Mouse (Mus musculus): ENCODE data around the gene Wscd2. TPM values are rescaled to one million over a fixed set of nuclear protein-coding genes. Genes with fewer than 3 reads are reported as not detected.

Gene Wscd2
- total RNA-seq (2014; fragmentation: Nextera tagmentation): not detected in 2 replicates
- total RNA-seq (2017): 0.06 and 0.27 TPM in 2 replicates
- polyA plus RNA-seq (2012): not detected in 2 replicates

DNA sequence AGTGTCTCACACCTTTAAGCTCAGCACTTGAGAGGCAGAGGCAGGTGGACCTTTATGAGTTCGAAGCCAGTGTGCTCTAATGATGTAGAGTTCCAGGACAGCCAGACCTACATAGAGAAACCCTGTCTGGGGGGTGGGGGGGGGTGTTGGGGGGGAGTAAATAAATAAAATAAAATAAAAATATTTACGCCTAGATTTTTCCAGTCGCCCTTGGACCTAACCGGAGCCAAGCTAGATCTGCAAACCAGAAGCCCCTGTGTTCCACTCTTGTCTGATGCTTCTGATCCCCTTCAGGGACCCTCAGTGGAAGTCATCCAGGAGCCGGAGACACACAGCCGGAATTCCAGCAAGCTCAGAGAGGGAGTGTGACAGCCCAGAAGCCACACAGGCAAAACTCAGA, at the start of gene Wscd2:
Gene Wscd2, plus strand, starts transcription at position 301 of the 400 bp plus-strand sequence.
- H3K36me3 ChIP-seq (replicated peaks): no peaks in the 10 kb centered on the region
- peak within 1 kb of the TSS; percentile 20; the same call in 1 of the 2 replicates for H3K4me3 ChIP-seq (ENCODE audit: low read depth, low read length)
- DNase-seq (ENCODE audit: low spot score): no peak
- H3K4me1 ChIP-seq (ENCODE audit: insufficient read depth, low read depth, low read length): no peaks in the 10 kb centered on the region
- no peak for TF ChIP-seq GATA1 (IDR thresholded peaks at IDR 0.05; ENCODE audit: borderline replicate concordance, low read length)
- no peak for TF ChIP-seq GATA2 (IDR thresholded peaks at IDR 0.05; ENCODE audit: borderline replicate concordance, low read depth, low read length)
- no peak for TF ChIP-seq CTCF (IDR thresholded peaks at IDR 0.05; ENCODE audit: low read depth, low read length)
- no peak for TF ChIP-seq POLR2AphosphoS5 (IDR thresholded peaks at IDR 0.05; ENCODE audit: insufficient replicate concordance, low read depth, low read length)
- no peak for TF ChIP-seq TAL1 (conservative IDR thresholded peaks at IDR 0.05; ENCODE audit: low read depth, low read length)
- H3K9me3 ChIP-seq (replicated peaks): peaks cover 95% of the 10 kb centered on the region
- ATAC-seq (ENCODE audit: extremely low read depth, insufficient number of reproducible peaks, low FRiP score, poor library complexity, severe bottlenecking): no peak
- no peaks in the 10 kb centered on the region for H3K27me3 ChIP-seq (ENCODE audit: insufficient read depth, low read length)

DNA sequence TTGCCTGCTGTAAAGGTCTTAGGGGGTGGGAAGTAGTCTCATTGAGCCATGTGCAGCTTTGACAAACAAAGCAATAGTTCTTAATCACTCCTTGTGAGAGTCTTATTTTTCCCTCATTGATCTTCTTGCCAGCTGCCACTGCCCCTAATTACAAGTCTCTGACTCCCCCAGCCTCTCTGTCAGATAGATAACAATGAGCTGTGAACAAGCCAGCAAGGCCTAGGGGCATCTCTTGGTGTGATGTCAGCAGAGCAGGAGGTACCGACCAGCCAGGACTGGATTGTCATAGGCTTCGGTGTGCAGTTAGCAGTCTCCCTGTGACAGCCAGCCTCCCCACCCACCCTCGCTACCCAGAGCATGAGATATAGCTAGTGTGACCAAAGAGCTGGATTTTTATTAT, 48.0 kb upstream of the Wscd2 start:
- Histone ChIP-seq H3K36me3 (replicated peaks) (no peaks in the 10 kb centered on the region), H3K4me1 (ENCODE audit: insufficient read depth, low read depth, low read length) (no peaks in the 10 kb centered on the region), H3K27me3 (ENCODE audit: insufficient read depth, low read length) (no peaks in the 10 kb centered on the region), H3K9me3 (replicated peaks) (peaks cover 96% of the 10 kb centered on the region), H3K4me3 (ENCODE audit: low read depth, low read length) (no peak overlapping the region)
- ATAC-seq (ENCODE audit: extremely low read depth, insufficient number of reproducible peaks, low FRiP score, poor library complexity, severe bottlenecking): no peak
- no peak for TF ChIP-seq TAL1 (conservative IDR thresholded peaks at IDR 0.05; ENCODE audit: low read depth, low read length)
- TF ChIP-seq CTCF (IDR thresholded peaks at IDR 0.05; ENCODE audit: low read depth, low read length): no peak
- no peak for TF ChIP-seq POLR2AphosphoS5 (IDR thresholded peaks at IDR 0.05; ENCODE audit: insufficient replicate concordance, low read depth, low read length)
- TF ChIP-seq GATA2 (IDR thresholded peaks at IDR 0.05; ENCODE audit: borderline replicate concordance, low read depth, low read length): no peak
- no peak for TF ChIP-seq GATA1 (IDR thresholded peaks at IDR 0.05; ENCODE audit: borderline replicate concordance, low read length)
- DNase-seq (ENCODE audit: low spot score): no peak

DNA sequence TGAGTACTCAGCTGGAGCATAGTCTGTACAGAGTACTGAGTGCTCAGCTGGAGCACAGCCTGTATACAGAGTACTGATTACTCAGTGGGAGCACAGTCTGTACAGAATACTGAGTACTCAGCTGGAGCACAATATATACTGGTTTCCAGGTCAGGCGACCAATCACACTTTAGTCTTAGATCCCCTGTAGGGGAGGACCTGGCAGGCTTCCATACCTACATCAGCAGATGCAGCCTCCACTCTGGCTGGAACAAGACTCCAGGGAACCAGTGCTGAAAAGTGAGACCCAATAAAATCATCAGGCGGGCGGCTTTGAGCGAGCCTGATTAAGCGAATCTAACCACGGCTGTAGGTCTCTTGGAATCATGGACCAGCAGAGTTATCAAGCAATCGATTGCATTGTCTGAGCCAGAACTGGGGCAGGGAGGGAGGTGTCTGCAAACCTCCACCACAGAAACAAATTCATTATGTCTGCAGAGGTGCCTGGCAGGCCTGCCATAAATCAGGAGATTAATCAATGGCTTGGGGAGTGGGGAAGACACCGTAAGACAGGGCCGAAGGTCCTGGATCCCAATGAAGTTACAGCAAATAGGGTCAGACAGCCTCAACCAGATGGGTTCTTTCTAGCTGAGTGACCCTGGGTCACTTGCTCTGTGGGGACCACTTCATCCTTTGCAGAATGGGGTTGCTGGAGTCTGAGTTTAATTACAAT, 42.0 kb upstream of the Wscd2 start:
- TF ChIP-seq TAL1 (conservative IDR thresholded peaks at IDR 0.05; ENCODE audit: low read depth, low read length): no peak
- no peak for TF ChIP-seq GATA1 (IDR thresholded peaks at IDR 0.05; ENCODE audit: borderline replicate concordance, low read length)
- Histone ChIP-seq H3K4me1 (ENCODE audit: insufficient read depth, low read depth, low read length) (no peaks in the 10 kb centered on the region), H3K4me3 (ENCODE audit: low read depth, low read length) (no peak overlapping the region), H3K36me3 (replicated peaks) (no peaks in the 10 kb centered on the region), H3K9me3 (replicated peaks) (peaks cover 93% of the 10 kb centered on the region), H3K27me3 (ENCODE audit: insufficient read depth, low read length) (no peaks in the 10 kb centered on the region)
- DNase-seq (ENCODE audit: low spot score) (no peak), ATAC-seq (ENCODE audit: extremely low read depth, insufficient number of reproducible peaks, low FRiP score, poor library complexity, severe bottlenecking) (no peak)

GRCm38 (mm10) chr5:113449336-113449735, 40.8 kb upstream of the Wscd2 start:
- TF ChIP-seq GATA2 (IDR thresholded peaks at IDR 0.05; ENCODE audit: borderline replicate concordance, low read depth, low read length) (no peak), TAL1 (conservative IDR thresholded peaks at IDR 0.05; ENCODE audit: low read depth, low read length) (no peak), CTCF (IDR thresholded peaks at IDR 0.05; ENCODE audit: low read depth, low read length) (no peak), GATA1 (IDR thresholded peaks at IDR 0.05; ENCODE audit: borderline replicate concordance, low read length) (no peak), POLR2AphosphoS5 (IDR thresholded peaks at IDR 0.05; ENCODE audit: insufficient replicate concordance, low read depth, low read length) (no peak)
- no peak for ATAC-seq (ENCODE audit: extremely low read depth, insufficient number of reproducible peaks, low FRiP score, poor library complexity, severe bottlenecking)
- Histone ChIP-seq H3K27me3 (ENCODE audit: insufficient read depth, low read length) (no peaks in the 10 kb centered on the region), H3K36me3 (replicated peaks) (no peaks in the 10 kb centered on the region), H3K9me3 (replicated peaks) (peaks cover 93% of the 10 kb centered on the region), H3K4me3 (ENCODE audit: low read depth, low read length) (no peak overlapping the region), H3K4me1 (ENCODE audit: insufficient read depth, low read depth, low read length) (no peaks in the 10 kb centered on the region)
- no peak for DNase-seq (ENCODE audit: low spot score)

GRCm38 (mm10) chr5:113452691-113453090, 37.4 kb upstream of the Wscd2 start:
- ATAC-seq (ENCODE audit: extremely low read depth, insufficient number of reproducible peaks, low FRiP score, poor library complexity, severe bottlenecking) (no peak), DNase-seq (ENCODE audit: low spot score) (no peak)
- no peaks in the 10 kb centered on the region for H3K36me3 ChIP-seq (replicated peaks)
- TF ChIP-seq GATA2 (IDR thresholded peaks at IDR 0.05; ENCODE audit: borderline replicate concordance, low read depth, low read length) (no peak), GATA1 (IDR thresholded peaks at IDR 0.05; ENCODE audit: borderline replicate concordance, low read length) (no peak), TAL1 (conservative IDR thresholded peaks at IDR 0.05; ENCODE audit: low read depth, low read length) (no peak), POLR2AphosphoS5 (IDR thresholded peaks at IDR 0.05; ENCODE audit: insufficient replicate concordance, low read depth, low read length) (no peak), CTCF (IDR thresholded peaks at IDR 0.05; ENCODE audit: low read depth, low read length) (no peak)
- peaks cover 94% of the 10 kb centered on the region for H3K9me3 ChIP-seq (replicated peaks)
- no peak overlapping the region for H3K4me3 ChIP-seq (ENCODE audit: low read depth, low read length)
- H3K4me1 ChIP-seq (ENCODE audit: insufficient read depth, low read depth, low read length): no peaks in the 10 kb centered on the region
- no peaks in the 10 kb centered on the region for H3K27me3 ChIP-seq (ENCODE audit: insufficient read depth, low read length)

DNA sequence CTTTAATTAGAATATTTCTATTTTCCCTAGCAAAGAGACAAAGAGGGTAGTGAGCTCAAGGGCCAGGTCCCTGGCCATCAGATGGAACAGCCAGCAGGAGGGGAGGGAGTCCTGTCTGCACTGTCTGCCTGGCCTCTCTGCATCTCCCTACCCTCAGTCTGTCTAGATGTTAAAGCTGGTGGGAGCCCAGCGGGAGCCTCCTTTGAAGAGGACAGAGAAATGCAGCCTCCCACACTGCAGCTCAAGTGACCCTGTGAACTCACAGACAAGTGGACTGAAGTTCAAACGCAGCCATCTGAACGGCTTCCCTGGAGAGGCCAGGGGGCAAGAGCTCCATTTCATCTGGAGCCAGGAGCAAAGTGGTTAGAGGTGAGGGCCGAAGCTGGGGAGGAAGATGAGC, 36.8 kb upstream of the Wscd2 start:
- TF ChIP-seq POLR2AphosphoS5 (IDR thresholded peaks at IDR 0.05; ENCODE audit: insufficient replicate concordance, low read depth, low read length) (no peak), GATA2 (IDR thresholded peaks at IDR 0.05; ENCODE audit: borderline replicate concordance, low read depth, low read length) (no peak), GATA1 (IDR thresholded peaks at IDR 0.05; ENCODE audit: borderline replicate concordance, low read length) (no peak), TAL1 (conservative IDR thresholded peaks at IDR 0.05; ENCODE audit: low read depth, low read length) (no peak), CTCF (IDR thresholded peaks at IDR 0.05; ENCODE audit: low read depth, low read length) (no peak)
- Histone ChIP-seq H3K4me3 (ENCODE audit: low read depth, low read length) (no peak overlapping the region), H3K36me3 (replicated peaks) (no peaks in the 10 kb centered on the region), H3K4me1 (ENCODE audit: insufficient read depth, low read depth, low read length) (no peaks in the 10 kb centered on the region), H3K27me3 (ENCODE audit: insufficient read depth, low read length) (no peaks in the 10 kb centered on the region), H3K9me3 (replicated peaks) (peaks cover 93% of the 10 kb centered on the region)
- no peak for DNase-seq (ENCODE audit: low spot score)
- no peak for ATAC-seq (ENCODE audit: extremely low read depth, insufficient number of reproducible peaks, low FRiP score, poor library complexity, severe bottlenecking)
